Mouse (Mus musculus) hindbrain, embryonic 16.5 days (tissue): Measurements from ENCODE around the gene Ifnz. TPM values are rescaled to one million over a fixed set of nuclear protein-coding genes. Genes with fewer than 3 reads are reported as not detected.
A peak's percentile ranks its signal among the peaks of the same experiment; 100 is the strongest.
"Not testable (repeated sequence)": the region's sequence is repeated elsewhere in the genome, so short reads cannot be mapped to it uniquely, and the experiment has no call there.

Experiments used
- ATAC-seq: fragments of 200-750 bp; cut with Nextera tagmentation; 2 replicates; pipeline ENCODE4 v1.8.0; 2017; ENCODE audit warnings: moderate TSS enrichment, moderate library complexity
- H3K27ac ChIP-seq: fragments of 300-500 bp; sonication (generic); 2 replicates; pipeline ENCODE4 v1.5.1; 2014; ENCODE audit warnings: low read depth, mild to moderate bottlenecking, control low read depth, low read length, moderate library complexity
- H3K27me3 ChIP-seq: fragments of 300-500 bp; sonication (generic); replicated peaks from 2 replicates; pipeline ENCODE4 v1.6.1; 2014; ENCODE audit warnings: low read length; ENCODE audit not compliant: control insufficient read depth, insufficient read depth
- H3K36me3 ChIP-seq: fragments of 300-500 bp; sonication (generic); 2 replicates; pipeline ENCODE4 v1.6.1; 2014; ENCODE audit warnings: mild to moderate bottlenecking, low read length, moderate library complexity, mixed read lengths; ENCODE audit not compliant: control insufficient read depth, insufficient read depth
- H3K4me1 ChIP-seq: fragments of 300-500 bp; sonication (generic); 2 replicates; pipeline ENCODE4 v1.6.1; 2014; ENCODE audit warnings: low read depth, low read length; ENCODE audit not compliant: control insufficient read depth, insufficient read depth
- H3K4me2 ChIP-seq: fragments of 300-500 bp; sonication (generic); 2 replicates; pipeline ENCODE4 v1.6.1; 2014; ENCODE audit warnings: mild to moderate bottlenecking, low read length, control low read depth, moderate library complexity
- H3K4me3 ChIP-seq: fragments of 300-500 bp; sonication (generic); 2 replicates; pipeline ENCODE4 v1.5.1; 2014; ENCODE audit warnings: mild to moderate bottlenecking, low read length, control low read depth, moderate library complexity
- H3K9ac ChIP-seq: fragments of 300-500 bp; sonication (generic); 2 replicates; pipeline ENCODE4 v1.6.1; 2014; ENCODE audit warnings: low read depth, mild to moderate bottlenecking, control low read depth, low read length, moderate library complexity
- H3K9me3 ChIP-seq: fragments of 300-500 bp; sonication (generic); 2 replicates; pipeline ENCODE4 v1.6.1; 2014; ENCODE audit warnings: mild to moderate bottlenecking, low read length, moderate library complexity; ENCODE audit not compliant: control insufficient read depth
- WGBS: fragments of 180-500 bp; shearing (Covaris S2); extraction: QIAGEN DNeasy Blood & Tissue Kit; methylation state at CpG from one replicate; pipeline ENCODE4 v1.1.7; 2014; 5-methylcytosine and 5-hydroxymethylcytosine counted together
- polyA plus RNA-seq: library from polyadenylated mRNA; unstranded; fragments of >200 nt; fragmentation: Nextera tagmentation; extraction: Ambion mirVana; gene quantifications from 2 replicates; pipeline ENCODE4 v1.2.1, GENCODE M21; 2015

Ifnz gene
- polyA plus RNA-seq, 1 experiment from 2014 or later = not detected

DNA sequence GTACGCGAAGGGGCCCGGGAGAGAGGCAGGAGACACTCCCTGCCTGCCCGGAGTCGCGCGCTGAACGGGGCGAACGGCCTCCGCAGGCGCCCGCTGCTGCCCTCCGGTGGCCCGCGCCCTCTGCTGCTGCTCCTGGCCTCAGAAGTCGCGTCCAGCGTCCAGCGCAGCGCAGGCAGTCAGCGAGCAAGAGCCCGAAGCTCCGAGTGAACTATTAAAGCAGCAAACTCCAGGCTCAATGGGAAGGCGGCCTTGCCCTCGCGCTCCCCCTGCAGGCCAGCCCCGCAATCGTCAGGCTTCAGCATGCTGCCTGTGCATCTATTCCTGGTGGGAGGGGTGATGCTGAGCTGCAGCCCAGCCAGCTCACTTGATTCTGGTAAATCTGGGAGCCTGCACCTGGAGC is 2.4 kb upstream of the Ifnz start, which contains the start of gene Gm13272:
Gene Gm13272, plus strand, starts transcription at position 301 of the 400 bp plus-strand sequence.
- not testable (repeated sequence) for H3K4me2 ChIP-seq, H3K4me1 ChIP-seq, H3K27ac ChIP-seq, H3K4me3 ChIP-seq, H3K27me3 ChIP-seq, H3K9ac ChIP-seq, ATAC-seq, H3K36me3 ChIP-seq, H3K9me3 ChIP-seq
- no CpG with 5 or more reads among the region's 29 CpGs for WGBS

DNA sequence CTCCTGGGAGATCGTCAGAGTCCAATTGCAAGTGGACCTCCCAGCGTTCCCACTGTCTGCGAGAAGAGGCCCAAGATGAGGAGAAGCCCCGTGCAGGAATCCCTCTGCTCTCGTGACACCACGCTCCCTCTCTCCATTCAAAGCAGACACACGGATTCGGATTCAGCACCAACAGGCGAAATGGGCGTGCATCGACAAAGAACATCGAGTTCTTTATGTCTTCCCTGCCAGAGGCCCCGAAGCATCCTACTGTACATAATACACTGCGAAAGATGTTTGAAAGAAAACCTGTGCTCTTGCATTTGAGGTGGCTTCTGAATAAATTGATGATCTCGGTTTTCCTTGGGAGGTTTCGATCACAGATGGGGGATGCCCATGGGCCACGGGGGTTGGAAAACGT is 1.6 kb upstream of the Ifnz start:
- not testable (repeated sequence) for H3K9me3 ChIP-seq, H3K4me2 ChIP-seq, H3K9ac ChIP-seq, H3K27ac ChIP-seq, H3K36me3 ChIP-seq, H3K27me3 ChIP-seq, ATAC-seq, H3K4me1 ChIP-seq, H3K4me3 ChIP-seq
- WGBS = 48% methylated on average over 15 of the region's 18 CpGs

DNA sequence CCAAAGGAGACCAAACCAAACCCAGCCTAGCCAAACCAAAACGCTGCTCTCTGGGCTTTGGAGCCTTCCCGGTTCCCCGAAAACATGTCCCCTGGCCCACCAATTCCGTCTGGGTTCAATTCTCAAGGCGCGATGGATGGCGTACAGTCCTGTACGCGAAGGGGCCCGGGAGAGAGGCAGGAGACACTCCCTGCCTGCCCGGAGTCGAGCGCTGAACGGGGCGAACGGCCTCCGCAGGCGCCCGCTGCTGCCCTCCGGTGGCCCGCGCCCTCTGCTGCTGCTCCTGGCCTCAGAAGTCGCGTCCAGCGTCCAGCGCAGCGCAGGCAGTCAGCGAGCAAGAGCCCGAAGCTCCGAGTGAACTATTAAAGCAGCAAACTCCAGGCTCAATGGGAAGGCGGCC is 404 bp downstream of the Ifnz start:
- not testable (repeated sequence) for H3K27me3 ChIP-seq, ATAC-seq, H3K9me3 ChIP-seq, H3K4me1 ChIP-seq, H3K27ac ChIP-seq, H3K4me3 ChIP-seq, H3K9ac ChIP-seq, H3K36me3 ChIP-seq
- peak overlapping the region; percentile 42; the same call in 1 of the 2 replicates for H3K4me2 ChIP-seq
- WGBS = 0% methylated on average over 4 of the region's 31 CpGs

DNA sequence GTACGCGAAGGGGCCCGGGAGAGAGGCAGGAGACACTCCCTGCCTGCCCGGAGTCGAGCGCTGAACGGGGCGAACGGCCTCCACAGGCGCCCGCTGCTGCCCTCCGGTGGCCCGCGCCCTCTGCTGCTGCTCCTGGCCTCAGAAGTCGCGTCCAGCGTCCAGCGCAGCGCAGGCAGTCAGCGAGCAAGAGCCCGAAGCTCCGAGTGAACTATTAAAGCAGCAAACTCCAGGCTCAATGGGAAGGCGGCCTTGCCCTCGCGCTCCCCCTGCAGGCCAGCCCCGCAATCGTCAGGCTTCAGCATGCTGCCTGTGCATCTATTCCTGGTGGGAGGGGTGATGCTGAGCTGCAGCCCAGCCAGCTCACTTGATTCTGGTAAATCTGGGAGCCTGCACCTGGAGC is 3.5 kb downstream of the Ifnz start, which contains the start of gene Gm13276:
Gene Gm13276, plus strand, starts transcription at position 301 of the 400 bp plus-strand sequence.
- ATAC-seq, H3K4me1 ChIP-seq, H3K27ac ChIP-seq, H3K4me3 ChIP-seq, H3K27me3 ChIP-seq, H3K4me2 ChIP-seq, H3K36me3 ChIP-seq, H3K9me3 ChIP-seq, H3K9ac ChIP-seq: not testable (repeated sequence)
- no CpG with 5 or more reads among the region's 27 CpGs for WGBS

DNA sequence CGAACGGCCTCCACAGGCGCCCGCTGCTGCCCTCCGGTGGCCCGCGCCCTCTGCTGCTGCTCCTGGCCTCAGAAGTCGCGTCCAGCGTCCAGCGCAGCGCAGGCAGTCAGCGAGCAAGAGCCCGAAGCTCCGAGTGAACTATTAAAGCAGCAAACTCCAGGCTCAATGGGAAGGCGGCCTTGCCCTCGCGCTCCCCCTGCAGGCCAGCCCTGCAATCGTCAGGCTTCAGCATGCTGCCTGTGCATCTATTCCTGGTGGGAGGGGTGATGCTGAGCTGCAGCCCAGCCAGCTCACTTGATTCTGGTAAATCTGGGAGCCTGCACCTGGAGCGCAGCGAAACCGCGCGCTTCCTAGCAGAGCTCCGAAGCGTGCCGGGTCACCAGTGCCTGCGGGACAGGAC is 6.5 kb downstream of the Ifnz start, which contains the start of gene Gm13277:
Gene Gm13277, plus strand, starts transcription at position 231 of the 400 bp plus-strand sequence.
- not testable (repeated sequence) for H3K9me3 ChIP-seq, ATAC-seq, H3K4me2 ChIP-seq, H3K4me3 ChIP-seq, H3K27ac ChIP-seq, H3K4me1 ChIP-seq, H3K27me3 ChIP-seq, H3K9ac ChIP-seq, H3K36me3 ChIP-seq
- WGBS = 0% methylated on average over 1 of the region's 28 CpGs

DNA sequence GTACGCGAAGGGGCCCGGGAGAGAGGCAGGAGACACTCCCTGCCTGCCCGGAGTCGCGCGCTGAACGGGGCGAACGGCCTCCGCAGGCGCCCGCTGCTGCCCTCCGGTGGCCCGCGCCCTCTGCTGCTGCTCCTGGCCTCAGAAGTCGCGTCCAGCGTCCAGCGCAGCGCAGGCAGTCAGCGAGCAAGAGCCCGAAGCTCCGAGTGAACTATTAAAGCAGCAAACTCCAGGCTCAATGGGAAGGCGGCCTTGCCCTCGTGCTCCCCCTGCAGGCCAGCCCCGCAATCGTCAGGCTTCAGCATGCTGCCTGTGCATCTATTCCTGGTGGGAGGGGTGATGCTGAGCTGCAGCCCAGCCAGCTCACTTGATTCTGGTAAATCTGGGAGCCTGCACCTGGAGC is 9.3 kb downstream of the Ifnz start, which contains the start of gene Gm13278:
Gene Gm13278, plus strand, starts transcription at position 301 of the 400 bp plus-strand sequence.
- H3K27ac ChIP-seq, H3K9ac ChIP-seq, ATAC-seq, H3K36me3 ChIP-seq, H3K9me3 ChIP-seq, H3K4me1 ChIP-seq, H3K4me3 ChIP-seq, H3K27me3 ChIP-seq, H3K4me2 ChIP-seq: not testable (repeated sequence)
- WGBS = no CpG with 5 or more reads among the region's 28 CpGs

DNA sequence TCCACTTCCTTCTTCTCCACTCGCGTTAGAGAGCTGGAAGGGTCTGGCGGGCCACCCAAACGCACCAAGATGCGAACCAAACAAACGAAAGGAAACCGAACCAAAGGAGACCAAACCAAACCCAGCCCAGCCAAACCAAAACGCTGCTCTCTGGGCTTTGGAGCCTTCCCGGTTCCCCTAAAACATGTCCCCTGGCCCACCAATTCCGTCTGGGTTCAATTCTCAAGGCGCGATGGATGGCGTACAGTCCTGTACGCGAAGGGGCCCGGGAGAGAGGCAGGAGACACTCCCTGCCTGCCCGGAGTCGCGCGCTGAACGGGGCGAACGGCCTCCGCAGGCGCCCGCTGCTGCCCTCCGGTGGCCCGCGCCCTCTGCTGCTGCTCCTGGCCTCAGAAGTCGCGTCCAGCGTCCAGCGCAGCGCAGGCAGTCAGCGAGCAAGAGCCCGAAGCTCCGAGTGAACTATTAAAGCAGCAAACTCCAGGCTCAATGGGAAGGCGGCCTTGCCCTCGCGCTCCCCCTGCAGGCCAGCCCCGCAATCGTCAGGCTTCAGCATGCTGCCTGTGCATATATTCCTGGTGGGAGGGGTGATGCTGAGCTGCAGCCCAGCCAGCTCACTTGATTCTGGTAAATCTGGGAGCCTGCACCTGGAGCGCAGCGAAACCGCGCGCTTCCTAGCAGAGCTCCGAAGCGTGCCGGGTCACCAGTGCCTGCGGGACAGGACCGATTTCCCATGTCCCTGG is 12.2 kb downstream of the Ifnz start, which contains the start of gene Gm13275:
Gene Gm13275, plus strand, starts transcription at position 552 of the 740 bp plus-strand sequence.
- WGBS = 0% methylated on average over 4 of the region's 52 CpGs
- ATAC-seq, H3K27me3 ChIP-seq, H3K27ac ChIP-seq, H3K9me3 ChIP-seq, H3K4me3 ChIP-seq, H3K36me3 ChIP-seq, H3K9ac ChIP-seq, H3K4me2 ChIP-seq, H3K4me1 ChIP-seq: not testable (repeated sequence)

DNA sequence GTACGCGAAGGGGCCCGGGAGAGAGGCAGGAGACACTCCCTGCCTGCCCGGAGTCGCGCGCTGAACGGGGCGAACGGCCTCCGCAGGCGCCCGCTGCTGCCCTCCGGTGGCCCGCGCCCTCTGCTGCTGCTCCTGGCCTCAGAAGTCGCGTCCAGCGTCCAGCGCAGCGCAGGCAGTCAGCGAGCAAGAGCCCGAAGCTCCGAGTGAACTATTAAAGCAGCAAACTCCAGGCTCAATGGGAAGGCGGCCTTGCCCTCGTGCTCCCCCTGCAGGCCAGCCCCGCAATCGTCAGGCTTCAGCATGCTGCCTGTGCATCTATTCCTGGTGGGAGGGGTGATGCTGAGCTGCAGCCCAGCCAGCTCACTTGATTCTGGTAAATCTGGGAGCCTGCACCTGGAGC is 15.2 kb downstream of the Ifnz start, which contains the start of gene Gm13279:
Gene Gm13279, plus strand, starts transcription at position 301 of the 400 bp plus-strand sequence.
- not testable (repeated sequence) for H3K4me2 ChIP-seq, ATAC-seq, H3K4me3 ChIP-seq, H3K9ac ChIP-seq, H3K4me1 ChIP-seq, H3K27ac ChIP-seq, H3K36me3 ChIP-seq, H3K9me3 ChIP-seq, H3K27me3 ChIP-seq
- no CpG with 5 or more reads among the region's 28 CpGs for WGBS

DNA sequence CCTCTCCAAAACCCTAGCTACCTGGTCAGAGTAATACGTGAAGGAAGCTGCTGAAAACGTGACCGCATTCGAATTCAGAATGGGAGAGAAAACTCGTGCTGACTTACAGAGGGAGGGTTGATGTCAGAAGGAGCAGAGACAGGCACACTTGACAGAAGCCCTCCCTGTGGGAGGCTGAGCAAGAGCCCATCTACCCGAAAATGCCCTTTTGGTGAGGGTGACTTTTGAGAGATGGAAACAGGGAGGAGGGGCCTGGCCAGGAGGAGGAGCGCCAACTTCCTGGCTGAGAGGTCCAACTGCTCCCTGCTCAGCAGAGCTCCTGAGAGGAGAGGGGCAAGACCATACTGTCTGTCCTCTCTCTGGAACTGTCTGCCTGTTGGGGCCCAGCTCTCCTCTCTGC is 17.4 kb downstream of the Ifnz start, which contains the start of gene Gm13285:
Gene Gm13285, plus strand, starts transcription at position 301 of the 400 bp plus-strand sequence.
- not testable (repeated sequence) for H3K4me1 ChIP-seq, H3K27ac ChIP-seq, H3K36me3 ChIP-seq, H3K9ac ChIP-seq, H3K4me2 ChIP-seq, H3K9me3 ChIP-seq, H3K27me3 ChIP-seq, H3K4me3 ChIP-seq, ATAC-seq
- WGBS = 20% methylated on average over 1 of the region's 7 CpGs
